Mouse (Mus musculus): Measurements from ENCODE around the gene Zbtb43.

The Zbtb43 gene

GRCm38 (mm10) chr2:33430081-33430770 lies 38.1 kb downstream of the Zbtb43 start:
- in situ Hi-C loops (cut with MboI, MseI) = no loop called here

GRCm38 (mm10) chr2:33429339-33429738 lies 39.0 kb downstream of the Zbtb43 start:
- in situ Hi-C loops (cut with MboI, MseI) = no loop called here

- in situ Hi-C loops (cut with MboI, MseI) = no loop called here
Measured at GRCm38 (mm10) chr2:33426640-33427398, 41.5 kb downstream of the Zbtb43 start.

DNA sequence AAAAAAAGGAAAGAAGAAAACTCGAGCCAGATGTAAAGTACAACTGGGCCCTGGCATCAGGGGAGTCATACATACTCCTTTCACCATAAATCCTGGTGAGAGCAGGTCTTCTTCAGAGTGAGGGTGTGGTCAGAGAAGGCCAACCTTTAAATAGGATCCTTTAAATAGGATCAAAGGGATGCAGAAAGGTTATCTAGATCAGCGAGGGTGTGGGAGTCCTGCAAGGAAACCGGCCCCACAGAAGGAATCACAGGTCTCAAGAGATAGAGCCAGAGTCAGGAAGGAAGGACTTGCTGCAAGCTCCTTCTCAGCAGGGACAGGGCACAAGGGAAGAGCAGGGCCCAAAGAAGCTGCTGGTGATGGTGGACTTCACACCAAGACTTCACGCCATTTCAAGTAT lies 50.9 kb downstream of the Zbtb43 start:
- in situ Hi-C loops (cut with MboI, MseI) = no loop called here

DNA sequence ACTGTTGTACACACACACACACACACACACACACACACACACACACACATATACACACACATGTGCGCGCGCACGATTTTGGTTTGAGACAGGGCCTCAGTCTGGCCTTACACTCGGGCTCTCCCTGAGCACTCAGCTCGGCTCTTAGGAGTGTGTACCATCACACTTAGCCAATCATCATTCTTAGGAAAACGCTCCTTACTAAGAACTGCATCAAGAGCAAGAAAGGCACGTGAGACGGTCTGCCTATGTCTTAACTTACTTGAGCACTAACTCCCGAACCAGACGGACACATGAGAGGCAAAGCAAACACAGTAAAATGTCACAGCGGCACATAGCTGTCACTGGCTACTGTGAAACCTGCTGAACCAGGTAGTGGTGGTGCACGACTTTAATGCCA lies 54.3 kb downstream of the Zbtb43 start:
- in situ Hi-C loops (cut with MboI, MseI) = no loop called here

DNA sequence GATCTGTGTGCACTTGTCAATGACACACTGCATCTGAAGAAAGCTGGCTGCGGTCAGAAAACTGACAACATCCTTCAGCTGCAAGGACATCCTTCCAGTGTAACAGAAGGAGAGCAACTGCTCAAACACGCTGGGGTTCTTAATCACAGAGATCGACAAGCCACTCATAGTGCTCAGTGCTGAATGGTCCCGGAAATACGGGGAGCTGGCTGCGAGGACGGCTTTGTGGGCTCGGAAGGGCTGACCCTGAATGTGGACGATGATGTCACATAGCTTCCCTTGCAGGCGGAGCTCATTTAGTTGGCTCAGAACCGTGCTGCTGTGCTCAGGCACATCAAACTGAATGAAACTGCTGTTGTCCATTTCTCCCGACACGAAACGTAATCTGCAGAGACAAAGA lies 56.2 kb downstream of the Zbtb43 start:
- in situ Hi-C loops (cut with MboI, MseI) = no loop called here

DNA sequence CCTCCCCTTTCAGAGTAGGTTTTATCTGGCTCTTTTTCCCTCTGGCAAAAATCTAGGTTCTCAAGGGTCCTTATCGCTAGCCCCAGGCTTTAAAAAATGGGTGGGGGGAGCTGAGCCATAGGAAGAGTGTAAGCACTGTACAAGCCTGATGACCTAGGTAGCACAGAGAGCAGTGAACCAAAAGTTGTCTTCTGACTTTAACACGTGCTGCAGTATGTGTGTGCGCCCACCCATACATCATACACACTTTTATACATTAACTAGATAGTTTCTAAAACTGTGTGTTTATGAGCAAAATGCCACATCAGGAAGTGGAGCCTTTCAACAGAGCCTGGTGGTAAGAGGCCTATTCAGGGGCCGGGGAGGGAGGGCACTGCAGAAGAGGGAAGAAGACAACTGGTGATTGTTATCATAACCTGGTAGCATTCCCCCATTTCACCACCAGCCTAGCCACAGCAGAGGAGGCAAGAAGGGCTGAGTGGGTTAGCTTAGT lies 64.8 kb downstream of the Zbtb43 start:
- in situ Hi-C loops (cut with MboI, MseI) = no loop called here

DNA sequence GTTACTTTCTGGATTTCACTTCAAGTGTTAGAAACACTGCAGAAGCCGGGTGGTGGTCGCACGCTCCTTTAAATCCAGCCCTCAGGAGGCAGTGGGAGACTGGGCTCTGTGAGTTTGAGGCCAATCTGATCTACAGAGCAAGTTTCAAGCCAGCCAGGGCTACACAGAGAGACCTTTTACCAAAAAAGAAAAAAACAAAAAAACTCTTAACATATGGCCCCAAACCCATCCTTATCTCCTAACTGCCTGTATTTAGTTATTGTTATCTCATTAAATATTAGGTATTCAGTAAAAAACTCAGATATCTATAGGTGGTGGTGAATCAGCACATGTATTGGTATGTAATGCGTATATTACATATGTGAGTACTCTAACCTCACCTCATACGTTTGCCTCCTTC lies 65.7 kb downstream of the Zbtb43 start:
- in situ Hi-C loops (cut with MboI, MseI) = no loop called here

- in situ Hi-C loops (cut with MboI, MseI) = no loop called here
Measured at GRCm38 (mm10) chr2:33402236-33402635, 66.1 kb downstream of the Zbtb43 start.

- in situ Hi-C loops (cut with MboI, MseI) = no loop called here
Measured at GRCm38 (mm10) chr2:33401217-33401616, 67.1 kb downstream of the Zbtb43 start.

DNA sequence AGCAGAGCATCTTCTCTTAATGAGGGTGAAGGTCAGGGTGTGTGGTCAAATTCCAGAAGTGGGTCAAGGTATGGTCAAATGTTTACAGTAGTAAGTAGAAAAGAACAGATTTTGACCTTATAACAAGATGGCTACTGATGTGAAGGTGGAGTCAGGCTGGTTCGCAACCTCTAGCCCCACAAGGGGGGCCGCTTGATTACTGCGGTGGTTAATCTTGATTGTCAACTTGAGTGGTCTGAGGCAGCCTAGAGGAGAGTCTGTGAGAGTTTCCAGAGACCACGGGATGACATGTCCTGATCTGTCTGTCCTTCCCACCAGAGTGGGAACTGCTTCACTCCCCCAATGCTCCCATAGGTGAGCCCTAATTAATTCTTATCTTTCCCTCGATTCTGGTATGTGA lies 67.8 kb downstream of the Zbtb43 start:
- in situ Hi-C loops (cut with MboI, MseI) = no loop called here

All from T-helper 17 cell (primary cell).